Mouse (Mus musculus) cortical plate, adult 2 months (tissue): ENCODE results near the gene Samd4b.

ENCODE experiments used
- CTCF ChIP-seq: fragments of 200-500 bp; IDR thresholded peaks from 2 replicates; pipeline ENCODE4 v1.5.1; 2011; ENCODE audit warnings: mild to moderate bottlenecking, control low read depth, low read length; ENCODE audit not compliant: insufficient read depth; ENCODE audit errors: extremely low read depth
- POLR2A ChIP-seq: fragments of 200-500 bp; IDR thresholded peaks from 2 replicates; pipeline ENCODE4 v1.6.1; 2011; ENCODE audit warnings: mild to moderate bottlenecking, low read length, control low read depth; ENCODE audit not compliant: insufficient read depth; ENCODE audit errors: extremely low read depth

- TF ChIP-seq POLR2A (no peak), CTCF (no peak)
Observed at GRCm38 (mm10) chr7:28558486-28558885, 39.5 kb downstream of the Samd4b start.
